Mouse (Mus musculus) lung, adult 2 months (tissue): ENCODE measurements around the gene Smoc2. TPM values are rescaled to one million over a fixed set of nuclear protein-coding genes. Genes with fewer than 3 reads are reported as not detected.

Experiments used
- DNase-seq: peaks from one replicate; pipeline ENCODE4 v3.0.0; 2022
- H3K4me1 ChIP-seq: fragments of 200-500 bp; 2 replicates; pipeline ENCODE4 v1.6.1; 2011; ENCODE audit warnings: low read length; ENCODE audit not compliant: control insufficient read depth, insufficient read depth
- H3K4me3 ChIP-seq: fragments of 200-500 bp; replicated peaks from 2 replicates; pipeline ENCODE3; 2011; ENCODE audit warnings: low read depth, mild to moderate bottlenecking, control low read depth, low read length; ENCODE audit errors: extremely low read depth
- CTCF ChIP-seq: fragments of 200-500 bp; IDR thresholded peaks from 2 replicates; pipeline ENCODE4 v1.5.1; 2011; ENCODE audit warnings: mild to moderate bottlenecking, low read length, control low read depth; ENCODE audit not compliant: insufficient read depth
- POLR2A ChIP-seq: fragments of 200-500 bp; IDR thresholded peaks from 2 replicates; pipeline ENCODE4 v1.6.1; 2011; ENCODE audit warnings: low read depth, mild to moderate bottlenecking, control low read depth, low read length, borderline replicate concordance; ENCODE audit errors: extremely low read depth
- WGBS: fragments of 180-500 bp; shearing (Covaris S2); methylation state at CpG from one replicate; pipeline ENCODE4 v1.1.7; 2018; 5-methylcytosine and 5-hydroxymethylcytosine counted together
- polyA plus RNA-seq: library from polyadenylated mRNA; depleted of rRNA; stranded (reverse); fragments of >200 nt; gene quantifications from 2 replicates; pipeline ENCODE4 v1.2.3, GENCODE M21; 2012

Smoc2 gene
- polyA plus RNA-seq, 1 experiment, result 24.1 TPM

GRCm38 (mm10) chr17:14246266-14246665 lies 33.0 kb upstream of the Smoc2 start:
- Histone ChIP-seq H3K4me3 (no peak overlapping the region), H3K4me1 (no peaks in the 10 kb centered on the region)
- TF ChIP-seq CTCF, result no peak
- no peak for TF ChIP-seq POLR2A
- 89% methylated on average over 2 of the region's 2 CpGs for WGBS
- no peak for DNase-seq

DNA sequence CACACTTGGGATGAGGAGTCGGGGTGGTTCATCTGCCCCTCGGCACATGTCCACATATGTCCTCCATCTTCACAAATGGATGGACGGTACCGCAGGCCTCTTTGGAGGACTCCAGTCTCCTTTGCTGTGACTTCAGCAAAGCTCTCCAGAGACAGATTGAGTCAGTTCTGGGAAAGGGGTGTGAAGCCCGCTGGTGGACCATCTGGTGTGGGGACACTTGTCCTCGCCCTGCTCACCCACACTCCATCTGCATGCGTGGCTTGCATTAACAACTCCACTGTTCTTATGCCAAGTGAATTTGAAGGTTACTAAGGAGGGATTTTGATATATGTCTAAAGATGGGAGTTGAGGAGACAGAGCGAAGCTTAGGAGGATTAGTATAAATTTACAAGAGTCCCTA lies 31.4 kb upstream of the Smoc2 start:
- WGBS, result 93% methylated on average over 8 of the region's 8 CpGs
- DNase-seq, result no peak
- TF ChIP-seq CTCF (no peak), POLR2A (no peak)
- H3K4me1 ChIP-seq, result no peaks in the 10 kb centered on the region
- no peak overlapping the region for H3K4me3 ChIP-seq

DNA sequence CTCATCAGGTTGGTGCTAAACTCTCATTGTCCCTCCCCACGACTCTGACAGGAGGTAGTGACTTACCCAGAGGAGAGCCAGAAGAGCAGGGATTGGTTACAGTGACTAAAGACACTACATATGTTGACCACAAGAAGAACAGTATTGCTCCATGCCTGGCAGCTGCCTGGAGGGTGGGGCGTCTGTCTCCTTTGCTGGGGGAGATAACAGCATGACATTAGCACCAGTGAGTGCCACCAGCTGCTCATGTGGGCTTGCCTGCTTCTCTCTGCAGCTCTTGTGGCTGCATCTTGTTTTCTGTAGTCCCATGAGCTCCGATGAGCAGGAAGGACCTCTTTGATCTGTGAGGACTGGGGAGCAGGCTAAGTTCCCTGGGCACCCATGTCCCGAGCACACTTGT lies 29.7 kb upstream of the Smoc2 start:
- TF ChIP-seq CTCF (no peak), POLR2A (no peak)
- no peak for DNase-seq
- 41% methylated on average over 4 of the region's 4 CpGs for WGBS
- no peaks in the 10 kb centered on the region for H3K4me1 ChIP-seq
- H3K4me3 ChIP-seq, result no peak overlapping the region

GRCm38 (mm10) chr17:14250401-14250800 lies 28.9 kb upstream of the Smoc2 start:
- H3K4me3 ChIP-seq, result no peak overlapping the region
- TF ChIP-seq CTCF, result no peak
- TF ChIP-seq POLR2A, result no peak
- H3K4me1 ChIP-seq, result no peaks in the 10 kb centered on the region
- no peak for DNase-seq
- 80% methylated on average over 8 of the region's 8 CpGs for whole genome bisulfite sequencing

DNA sequence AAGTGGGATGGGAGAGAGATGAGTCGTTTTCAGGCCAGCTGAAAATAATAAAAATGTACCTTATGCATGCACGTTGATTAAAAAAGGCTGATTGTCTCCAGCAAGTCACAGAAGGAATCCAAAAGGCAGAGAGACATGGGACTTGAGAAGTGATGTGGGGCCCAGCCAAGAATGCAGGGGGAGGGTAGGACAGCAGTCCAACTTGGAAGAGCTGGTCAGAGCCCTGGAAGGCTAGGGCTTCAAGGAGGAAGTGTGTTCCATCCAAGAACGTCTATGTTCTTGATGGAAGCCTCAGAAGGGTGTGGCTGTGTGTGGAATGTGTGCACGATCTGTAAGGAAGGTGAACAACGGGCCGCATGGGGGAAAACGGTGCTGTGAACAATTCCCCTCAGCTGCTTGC lies 26.9 kb upstream of the Smoc2 start:
- no peaks in the 10 kb centered on the region for H3K4me1 ChIP-seq
- TF ChIP-seq POLR2A (no peak), CTCF (no peak)
- 43% methylated on average over 7 of the region's 7 CpGs for WGBS
- no peak for DNase-seq
- H3K4me3 ChIP-seq, result no peak overlapping the region

GRCm38 (mm10) chr17:14254616-14255015 lies 24.7 kb upstream of the Smoc2 start:
- TF ChIP-seq POLR2A, result no peak
- TF ChIP-seq CTCF, result no peak
- Histone ChIP-seq H3K4me1 (no peaks in the 10 kb centered on the region), H3K4me3 (no peak overlapping the region)
- no peak for DNase-seq
- 32% methylated on average over 5 of the region's 5 CpGs for WGBS

DNA sequence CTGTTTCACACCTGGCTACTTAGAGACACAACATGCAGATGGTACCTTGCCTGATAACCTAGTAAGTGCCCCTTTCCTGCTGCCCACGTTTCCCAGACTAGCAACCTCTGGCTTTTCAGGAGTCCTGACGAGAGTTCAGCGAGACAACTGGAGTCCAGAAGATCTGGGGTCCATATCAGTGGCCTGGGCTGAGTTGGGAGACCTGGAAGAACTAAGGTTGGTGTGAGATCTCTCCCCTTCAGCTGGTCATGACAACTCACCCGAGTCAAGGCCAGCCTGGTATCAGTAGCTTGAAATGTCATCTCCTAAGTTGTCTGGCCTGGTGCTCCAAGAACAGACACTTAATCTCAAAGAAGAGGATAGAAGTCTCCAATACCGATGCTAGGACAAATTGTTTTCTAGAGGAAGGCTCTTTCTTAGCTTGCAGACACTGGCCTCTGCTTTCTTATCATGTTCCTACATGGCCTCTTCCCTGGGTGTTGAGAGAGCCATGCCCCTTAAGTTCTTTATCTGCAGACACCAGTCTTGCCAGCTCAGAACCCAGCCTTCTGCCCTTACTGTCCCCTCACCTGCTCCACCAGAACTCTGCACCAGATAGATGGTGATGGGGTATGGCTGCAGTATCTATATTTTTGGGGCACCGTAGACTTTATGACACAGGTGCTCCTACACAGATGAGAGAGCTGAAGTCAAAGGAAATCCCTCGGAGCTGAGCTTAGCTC lies 21.3 kb upstream of the Smoc2 start:
- 80% methylated on average over 7 of the region's 7 CpGs for WGBS
- no peak for TF ChIP-seq POLR2A
- no peak for TF ChIP-seq CTCF

DNA sequence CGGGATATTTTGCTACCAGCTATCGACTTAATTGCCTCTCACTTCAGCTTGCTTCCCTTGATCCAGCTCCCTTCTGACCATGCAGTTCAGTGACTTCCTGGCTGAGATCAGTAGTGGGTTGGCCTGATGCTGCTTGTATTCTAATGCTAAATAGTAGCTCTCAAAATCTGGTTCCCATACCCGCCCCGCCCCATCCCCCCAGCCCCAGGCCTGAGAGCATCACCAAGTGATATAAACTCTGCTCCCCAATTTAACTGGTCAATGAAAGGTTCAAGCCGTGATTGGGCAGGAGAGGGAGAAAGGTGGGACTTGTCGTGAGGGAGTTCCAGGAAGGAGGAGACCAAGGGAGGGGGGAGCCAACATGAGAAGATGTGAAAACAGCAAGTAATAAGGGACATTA lies 20.4 kb upstream of the Smoc2 start:
- TF ChIP-seq CTCF, result no peak
- no peaks in the 10 kb centered on the region for H3K4me1 ChIP-seq
- no peak overlapping the region for H3K4me3 ChIP-seq
- 69% methylated on average over 6 of the region's 6 CpGs for WGBS
- DNase-seq, result no peak

More for the DNA sequence above, 21.3 kb upstream of the Smoc2 start:
- Histone ChIP-seq H3K4me1 (no peaks in the 10 kb centered on the region), H3K4me3 (no peak overlapping the region)
- no peak for DNase-seq

DNA sequence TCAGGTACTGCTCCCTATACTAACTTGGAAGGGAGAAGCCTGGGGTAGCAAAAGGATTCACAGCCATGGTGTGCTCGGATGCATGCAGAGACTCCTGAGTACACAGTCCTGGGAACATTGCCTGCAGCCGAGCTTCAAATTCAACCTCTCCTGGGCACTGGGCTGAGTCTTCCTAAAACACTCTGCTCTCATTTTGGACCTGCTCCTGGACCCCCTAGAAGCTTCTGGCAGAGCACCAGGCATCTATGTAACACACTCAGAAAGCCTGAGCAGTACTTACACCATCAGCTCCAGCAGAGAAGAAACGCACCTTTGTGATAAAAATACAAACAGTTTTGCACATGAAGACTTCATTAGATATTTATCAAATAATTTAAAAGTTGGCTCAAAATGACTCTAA lies 18.3 kb upstream of the Smoc2 start:
- no peaks in the 10 kb centered on the region for H3K4me1 ChIP-seq
- DNase-seq, result no peak
- TF ChIP-seq CTCF (no peak), POLR2A (no peak)
- no peak overlapping the region for H3K4me3 ChIP-seq
- 85% methylated on average over 3 of the region's 3 CpGs for WGBS

DNA sequence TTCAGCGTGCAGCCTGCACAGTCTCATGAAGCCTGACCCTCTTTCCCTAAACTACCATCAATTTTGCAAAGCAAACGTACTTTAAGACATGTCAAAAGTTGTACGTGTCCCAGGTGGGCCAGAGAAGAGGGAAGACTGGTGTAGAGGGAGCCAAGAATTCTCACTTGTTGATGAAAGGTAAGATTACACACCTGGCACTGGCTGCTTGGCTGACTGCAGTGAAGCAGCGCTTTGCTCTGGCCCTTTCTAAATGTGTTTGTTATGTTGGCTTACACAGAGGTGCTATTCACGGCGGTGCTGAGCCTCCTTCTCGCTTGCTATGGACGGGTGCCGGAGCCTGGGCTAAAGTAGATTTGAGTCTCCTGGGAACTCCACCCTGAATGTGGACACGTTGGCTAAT lies 17.1 kb upstream of the Smoc2 start:
- WGBS, result 64% methylated on average over 10 of the region's 10 CpGs
- Histone ChIP-seq H3K4me1 (no peaks in the 10 kb centered on the region), H3K4me3 (no peak overlapping the region)
- TF ChIP-seq CTCF (no peak), POLR2A (no peak)
- no peak for DNase-seq
